Mouse (Mus musculus): ENCODE data around the gene Vegfb.

The Vegfb gene

DNA sequence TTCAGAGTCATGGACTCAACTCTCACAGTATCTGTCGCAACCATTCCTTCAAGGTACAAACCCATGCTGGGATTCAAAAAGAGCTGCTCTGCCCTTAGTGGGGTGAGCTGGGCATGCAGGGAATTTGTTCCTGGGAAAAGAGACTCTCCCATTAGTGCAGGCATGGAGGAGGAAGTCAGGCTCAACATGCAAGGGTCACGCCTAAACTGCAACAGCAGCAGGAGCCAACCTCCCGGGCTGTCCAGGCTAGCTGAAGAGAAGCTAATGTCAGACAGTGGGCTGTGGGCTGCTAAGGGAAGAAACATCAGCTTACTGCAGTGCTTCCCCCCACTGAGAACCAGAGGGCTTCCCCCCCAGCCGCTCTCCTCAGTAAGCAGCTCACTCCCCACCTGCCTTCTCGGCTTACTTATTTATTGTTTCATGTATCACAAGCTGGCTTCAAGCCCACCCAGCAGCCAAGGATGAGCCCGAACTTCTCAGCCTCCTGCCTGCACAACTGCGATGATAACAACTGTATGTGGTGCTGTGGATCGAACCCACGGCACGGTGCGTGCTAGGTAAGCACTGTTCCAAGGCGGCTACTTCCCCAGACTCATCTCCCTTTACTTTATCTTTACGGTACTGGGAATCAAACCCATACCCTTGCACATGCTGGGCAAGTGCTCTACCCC, 15.1 kb downstream of the Vegfb start:
- DNase-seq (ENCODE audit: low spot score): no peak

DNA sequence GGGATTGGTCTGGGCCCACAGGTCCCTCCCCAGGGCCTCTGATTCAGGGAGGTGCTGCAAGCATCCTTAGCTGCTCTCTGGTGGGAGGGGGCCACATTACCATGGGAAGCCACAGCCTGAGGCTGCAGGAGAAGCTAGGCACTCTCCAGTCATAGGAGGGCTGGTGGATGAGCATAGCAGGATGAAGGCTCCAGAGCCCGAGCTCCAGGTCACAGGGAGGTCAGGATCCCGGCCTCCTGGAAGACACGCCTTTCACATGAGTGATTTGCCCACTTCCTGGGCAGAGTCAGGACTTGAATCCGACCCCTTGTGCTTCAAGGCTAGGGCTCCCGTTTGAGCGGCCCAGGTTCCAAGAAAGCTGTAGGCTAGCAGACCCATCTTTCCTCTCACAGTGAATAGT, 15.8 kb downstream of the Vegfb start:
- DNase-seq (ENCODE audit: low spot score): no peak

DNA sequence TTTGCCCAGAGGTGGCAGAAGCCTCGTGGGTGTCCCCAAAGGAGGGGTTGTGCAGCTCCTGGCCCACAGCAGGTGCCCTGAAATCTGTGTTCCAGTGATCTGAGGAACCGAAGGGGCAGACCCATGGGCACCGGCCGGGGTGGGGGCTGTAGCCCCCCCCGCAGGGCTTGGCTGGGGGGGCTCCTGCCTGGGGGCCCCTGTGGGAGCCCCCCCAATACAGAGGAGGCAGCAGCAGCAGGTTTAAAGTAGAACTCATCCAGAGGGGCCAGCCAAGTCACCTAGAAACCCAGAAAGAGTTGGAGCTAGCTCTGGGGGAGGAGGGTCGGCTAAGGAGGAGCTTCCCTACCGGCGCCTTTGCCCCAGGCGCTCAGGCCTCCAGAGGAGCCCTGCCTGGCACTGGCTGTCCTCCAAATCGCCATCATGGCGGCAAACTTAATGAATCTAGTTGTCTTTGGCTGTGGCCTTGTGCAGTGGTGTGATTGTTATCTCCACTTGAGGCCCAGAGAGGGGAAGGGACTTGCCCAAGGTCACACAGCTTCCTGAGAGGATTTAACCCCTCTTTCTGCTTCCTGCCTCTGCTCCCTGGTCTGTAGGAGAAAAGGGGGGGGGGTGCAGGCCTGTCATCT, 16.9 kb downstream of the Vegfb start:
- DNase-seq (ENCODE audit: low spot score): peak; percentile 48

DNA sequence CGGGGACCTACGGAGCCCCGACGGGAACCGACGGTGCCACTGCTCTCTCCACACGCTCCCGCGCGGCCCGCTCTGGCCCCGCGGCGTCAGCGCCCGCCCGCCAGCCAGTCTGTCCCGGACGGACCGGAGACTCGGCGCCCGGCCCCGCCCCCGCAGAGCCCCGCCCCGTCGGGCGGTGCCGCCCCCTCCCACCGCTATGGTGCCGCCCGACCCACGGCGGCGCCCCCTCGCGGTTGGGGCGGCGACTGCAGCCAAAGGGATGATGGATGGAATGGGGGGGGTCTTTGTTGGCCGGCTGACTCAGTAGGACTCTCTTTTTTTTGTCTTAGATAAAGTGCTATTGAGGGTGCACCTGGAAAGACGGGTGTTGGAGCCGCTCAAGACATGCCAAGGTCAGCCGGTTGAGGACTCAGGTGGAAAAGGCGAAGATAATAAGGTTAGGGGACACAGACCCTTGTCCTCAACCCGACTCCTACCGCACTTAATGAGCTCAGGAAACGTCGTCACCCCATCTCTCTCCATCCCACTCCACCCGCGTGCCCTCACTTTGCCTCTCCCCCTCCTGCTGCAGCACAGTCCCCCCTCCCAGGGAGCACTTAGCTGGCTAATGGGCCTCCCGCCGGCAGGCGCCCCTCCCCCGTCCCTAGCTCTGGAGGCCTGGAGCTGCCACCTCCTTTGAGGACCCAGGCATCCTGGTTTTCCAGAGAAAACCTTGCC, 17.6 kb downstream of the Vegfb start:
- DNase-seq (ENCODE audit: low spot score): peak; percentile 83

DNA sequence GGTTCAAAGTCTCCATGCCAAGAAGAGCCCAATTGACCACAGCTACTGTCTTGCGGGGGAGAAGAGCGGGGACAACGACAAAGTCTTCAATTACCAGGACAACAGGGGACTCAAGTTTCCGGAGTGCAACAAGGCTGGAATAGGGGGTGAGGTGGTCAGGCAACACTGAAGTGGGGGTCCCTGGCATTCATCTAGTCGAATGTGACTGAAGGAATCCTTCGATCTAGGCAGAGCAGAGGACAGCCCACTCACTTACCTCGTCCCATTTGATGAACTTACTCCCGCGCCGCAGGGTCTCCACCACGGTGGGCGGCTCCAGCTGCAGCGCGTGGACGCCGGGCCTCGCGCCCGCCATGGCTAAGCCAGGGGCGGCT, 18.2 kb downstream of the Vegfb start:
- DNase-seq (ENCODE audit: low spot score): no peak

DNA sequence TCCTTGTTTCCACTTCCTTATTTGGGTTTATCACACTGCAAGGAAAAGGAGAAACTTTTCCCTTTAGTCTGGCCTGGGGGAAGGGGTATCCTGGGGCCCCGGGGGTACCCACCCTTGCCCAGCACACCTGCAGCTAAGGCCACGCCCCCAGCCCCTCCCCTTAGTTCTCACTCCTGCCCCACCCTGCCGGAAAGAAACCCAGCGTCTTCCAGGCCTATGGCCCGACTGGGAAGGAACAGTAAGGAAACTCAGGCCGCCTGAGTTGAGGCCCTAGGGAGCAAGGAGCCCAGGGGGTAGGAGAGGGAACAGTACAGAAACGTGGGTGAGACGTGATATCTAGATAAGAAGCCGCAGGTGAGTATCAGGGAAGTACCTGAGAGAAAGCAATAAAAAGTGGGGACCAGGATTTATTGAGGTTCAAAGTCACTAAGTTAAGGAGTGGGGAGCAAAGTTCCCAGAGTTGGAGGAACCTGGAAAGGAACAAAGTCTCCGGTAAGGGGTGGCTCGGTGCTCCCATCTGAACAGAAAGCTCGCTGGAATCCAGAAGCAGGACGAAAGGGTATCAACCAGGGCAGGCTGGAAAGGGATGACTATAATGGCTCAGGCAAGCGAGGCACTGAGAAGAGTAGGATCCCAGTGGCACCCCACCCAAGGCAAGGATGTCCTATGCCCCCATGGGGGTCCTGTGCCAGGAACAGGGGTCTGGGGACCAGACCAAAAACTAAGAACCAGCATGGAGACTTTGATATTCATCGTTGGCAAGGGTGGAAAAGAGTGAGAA, 18.8 kb downstream of the Vegfb start:
- peak; percentile 43 for DNase-seq (ENCODE audit: low spot score)

DNA sequence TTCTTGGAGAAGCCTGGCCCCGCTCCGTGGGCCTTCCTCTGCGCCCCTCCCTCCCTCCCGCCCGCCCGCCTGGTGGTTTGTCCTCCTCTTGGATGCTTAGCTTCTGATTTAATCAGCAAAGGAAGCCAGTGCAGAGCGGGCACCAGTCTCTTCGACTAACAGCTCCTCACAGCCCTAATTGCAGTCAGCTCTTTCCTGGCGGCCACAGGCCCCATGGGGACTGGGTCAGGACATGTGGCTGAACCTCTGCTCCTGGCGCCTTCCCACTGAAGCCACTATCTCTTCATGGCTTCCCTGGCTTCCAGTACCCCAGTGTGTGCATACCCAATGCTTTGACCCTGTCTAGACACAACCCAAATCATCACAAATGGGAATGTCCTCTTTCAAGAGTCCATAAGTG, 31.0 kb downstream of the Vegfb start:
- no peak for DNase-seq (ENCODE audit: low spot score)

DNA sequence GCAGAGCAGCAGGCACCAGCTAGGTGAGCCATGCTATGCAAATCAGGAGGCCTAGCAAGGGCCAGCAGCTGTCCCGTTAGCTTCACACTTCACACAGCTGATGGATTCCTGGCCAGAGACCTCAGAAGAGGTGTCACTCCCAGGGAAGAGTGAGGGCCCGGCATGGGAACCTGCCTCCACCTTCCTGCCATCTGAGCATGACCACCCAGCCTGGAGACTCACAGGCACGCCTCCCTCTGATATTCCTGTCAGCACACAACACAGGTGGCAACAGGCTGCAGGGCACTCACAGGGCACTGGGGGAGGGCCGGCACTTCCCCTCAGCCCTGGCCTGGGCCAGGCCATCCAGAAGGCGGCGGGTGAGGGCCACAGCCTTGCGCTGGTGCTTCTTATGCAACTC, 32.0 kb downstream of the Vegfb start:
- no peak for DNase-seq (ENCODE audit: low spot score)

DNA sequence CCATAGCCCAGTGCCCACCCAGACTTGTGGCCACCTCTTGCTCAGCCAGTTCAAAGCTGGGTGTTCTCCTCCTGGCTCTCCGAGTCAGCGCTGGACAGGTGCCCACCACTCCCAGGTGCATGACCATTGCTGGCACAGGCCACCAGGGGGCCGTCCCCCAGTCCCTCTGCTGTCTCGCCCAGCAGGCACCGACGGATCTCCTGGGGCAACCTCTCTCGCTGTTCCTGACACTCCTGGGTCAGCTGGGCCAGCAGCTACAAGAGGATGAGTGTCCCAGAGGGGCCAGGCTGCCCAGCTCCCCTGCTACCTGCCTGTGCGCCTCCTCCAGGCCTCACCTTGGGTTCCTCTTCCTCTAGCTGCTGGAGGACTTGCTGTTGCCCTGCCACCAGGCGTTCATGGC, 33.4 kb downstream of the Vegfb start:
- peak; percentile 69 for DNase-seq (ENCODE audit: low spot score)

DNA sequence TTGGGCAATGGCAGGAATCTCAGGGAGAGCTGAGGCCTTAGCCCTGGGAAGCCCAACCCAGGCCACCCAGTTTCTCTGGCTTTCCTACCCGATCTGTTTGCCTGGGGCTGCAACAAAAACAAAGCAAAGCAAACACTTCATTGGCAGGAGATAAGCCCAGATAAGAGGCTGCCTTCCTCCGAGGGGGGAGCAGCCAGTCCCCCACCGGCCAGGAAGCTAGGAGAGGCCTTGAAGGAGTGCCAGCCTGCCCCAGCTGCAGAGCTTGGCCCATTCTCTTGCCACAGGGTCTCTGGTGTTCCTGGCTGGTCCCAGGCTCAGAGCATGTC, 34.8 kb downstream of the Vegfb start:
- peak; percentile 84 for DNase-seq (ENCODE audit: low spot score)

DNA sequence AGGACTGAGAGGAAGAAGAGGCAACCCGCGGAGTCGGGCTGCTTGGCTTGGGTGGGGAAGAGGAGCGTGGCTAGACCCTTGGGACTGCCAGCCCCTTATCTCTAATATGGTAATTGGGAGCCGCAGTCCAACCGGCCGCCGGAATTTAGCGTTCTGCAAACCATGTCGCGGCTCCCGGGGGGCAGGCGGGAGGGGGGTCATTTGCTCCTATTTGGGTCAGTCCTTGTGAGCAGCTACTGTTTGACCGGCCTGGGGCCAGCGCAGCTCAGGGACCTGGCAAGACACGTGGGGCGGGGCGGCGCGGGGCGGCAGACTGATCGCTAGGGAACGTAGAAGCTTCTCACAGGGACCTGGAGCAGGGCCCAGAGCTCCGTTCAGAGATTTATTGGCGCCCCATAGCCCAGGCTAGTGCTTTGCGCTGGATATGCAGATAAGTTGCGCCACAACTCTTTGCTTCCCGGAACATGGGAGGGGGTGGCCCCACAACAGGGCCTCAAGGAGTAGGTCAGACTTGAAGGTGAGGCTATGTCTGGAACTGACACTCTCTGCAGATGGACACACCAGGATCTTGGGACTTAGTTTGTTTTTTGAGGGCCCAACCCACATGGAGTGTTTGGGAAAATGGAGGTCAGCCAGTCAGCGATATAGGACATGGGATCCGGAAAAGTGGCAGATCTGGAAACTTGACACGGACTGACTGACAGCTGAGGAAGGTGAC, 35.3 kb downstream of the Vegfb start:
- peak; percentile 85 for DNase-seq (ENCODE audit: low spot score)

DNA sequence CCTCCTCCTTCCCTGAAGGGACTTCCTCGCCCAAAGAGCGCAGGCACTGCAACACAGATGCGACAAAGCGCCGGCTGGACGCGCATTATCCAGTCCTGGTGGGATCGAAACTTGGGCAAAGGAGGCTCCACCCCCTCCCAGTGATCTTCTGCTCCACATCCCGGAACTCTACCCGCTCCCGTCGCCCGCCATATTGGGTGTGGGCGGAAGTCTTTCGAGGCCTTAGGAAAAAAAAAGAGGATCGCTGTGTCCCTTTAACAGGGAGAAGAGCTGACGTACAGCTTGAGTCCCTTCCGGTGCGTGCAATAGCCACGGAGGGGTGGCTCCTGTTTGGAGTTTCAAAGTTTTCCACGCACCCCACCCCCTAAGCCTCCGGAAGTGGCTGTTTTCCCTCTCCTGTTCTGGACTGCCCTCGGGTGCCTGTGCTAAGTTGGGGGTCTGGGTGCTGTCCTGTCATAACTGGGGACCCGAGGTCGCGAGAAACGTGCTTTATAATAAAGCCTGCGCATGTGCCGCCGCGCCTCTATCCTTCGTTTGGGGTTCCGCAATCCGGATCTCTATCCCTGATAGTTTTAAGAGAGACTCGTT, 36.0 kb downstream of the Vegfb start:
- peak; percentile 92 for DNase-seq (ENCODE audit: low spot score)

DNA sequence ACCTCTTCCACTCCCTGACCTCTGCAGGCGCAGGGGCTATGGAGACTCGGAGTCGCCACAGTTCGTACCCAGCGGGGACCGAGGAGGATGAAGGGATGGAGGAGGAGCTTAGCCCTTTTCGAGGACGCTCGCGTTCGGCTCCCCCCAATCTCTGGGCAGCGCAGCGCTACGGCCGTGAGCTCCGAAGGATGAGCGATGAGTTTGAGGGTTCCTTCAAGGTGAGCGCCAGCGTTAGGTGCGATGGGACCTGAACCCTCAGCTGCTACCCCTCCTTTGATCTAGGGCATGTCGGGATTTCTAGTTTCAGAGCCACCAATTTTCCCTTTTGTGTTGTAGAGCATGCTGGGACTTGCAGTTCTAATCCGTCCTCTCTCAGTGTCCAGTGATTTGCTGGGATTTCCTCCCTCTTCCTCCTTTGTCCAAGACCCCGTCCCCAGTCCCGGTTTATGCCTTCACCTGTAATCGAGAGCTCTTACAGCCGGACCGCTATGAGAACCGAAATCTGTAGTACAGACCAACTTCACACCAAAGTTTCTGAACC, 36.8 kb downstream of the Vegfb start:
- DNase-seq (ENCODE audit: low spot score): peak; percentile 63

DNA sequence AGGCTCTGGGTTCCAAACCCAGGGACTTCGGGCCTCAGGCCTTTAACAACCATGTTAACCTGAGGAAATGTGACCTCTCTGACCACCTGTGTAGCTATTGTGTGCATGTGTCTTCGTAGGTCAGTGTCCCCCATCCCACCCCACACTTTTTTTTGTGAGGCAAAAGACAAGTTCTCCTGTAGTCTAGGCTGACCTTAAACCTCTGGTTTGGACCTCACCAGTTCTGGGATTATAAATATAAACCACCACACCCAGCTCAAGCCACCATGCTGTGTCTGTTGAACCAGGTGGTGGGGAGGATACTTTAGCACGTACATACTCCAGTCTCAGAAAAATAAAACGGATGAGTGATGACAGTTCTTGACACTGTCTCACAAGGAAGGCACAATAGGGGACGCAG, 37.5 kb downstream of the Vegfb start:
- DNase-seq (ENCODE audit: low spot score): no peak

DNA sequence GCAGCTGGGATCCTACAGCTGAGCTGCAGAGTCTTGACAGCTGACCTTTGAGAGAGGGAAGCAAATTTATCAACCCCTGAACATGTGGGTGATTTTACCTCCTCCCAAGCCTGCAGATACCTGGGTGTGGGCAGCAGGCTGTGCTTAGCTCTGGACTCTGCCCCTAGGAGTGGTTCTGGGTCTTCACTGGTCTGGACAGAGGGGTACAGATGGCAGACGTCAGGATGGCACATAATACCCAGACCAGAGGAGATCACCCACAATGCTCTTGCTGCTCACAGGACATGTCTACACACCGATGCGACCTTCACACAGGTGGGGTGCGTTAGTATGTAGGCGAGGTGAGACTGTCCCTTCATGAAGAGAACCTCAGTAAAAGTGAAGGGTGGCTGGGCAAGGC, 37.9 kb downstream of the Vegfb start:
- DNase-seq (ENCODE audit: low spot score): no peak

DNA sequence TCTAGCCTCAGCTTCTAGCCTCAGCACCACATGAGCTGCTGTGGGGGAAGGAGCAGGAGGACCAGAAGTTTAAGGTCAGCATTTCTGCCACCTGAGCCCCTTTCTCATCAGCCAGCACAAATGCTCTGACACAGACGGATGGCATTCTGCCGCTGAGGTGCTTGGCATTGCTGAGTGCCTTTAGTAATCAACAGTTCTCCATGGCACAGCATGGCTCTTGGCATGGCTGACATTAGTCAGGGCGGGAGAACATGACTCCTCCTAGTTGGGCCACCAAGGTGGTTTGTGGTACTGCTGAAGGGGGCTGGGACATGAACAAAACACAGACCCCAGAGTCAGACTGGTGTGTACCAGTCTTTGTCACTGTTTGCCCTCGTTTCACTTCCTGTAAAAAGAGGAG, 39.3 kb downstream of the Vegfb start:
- DNase-seq (ENCODE audit: low spot score): no peak

DNA sequence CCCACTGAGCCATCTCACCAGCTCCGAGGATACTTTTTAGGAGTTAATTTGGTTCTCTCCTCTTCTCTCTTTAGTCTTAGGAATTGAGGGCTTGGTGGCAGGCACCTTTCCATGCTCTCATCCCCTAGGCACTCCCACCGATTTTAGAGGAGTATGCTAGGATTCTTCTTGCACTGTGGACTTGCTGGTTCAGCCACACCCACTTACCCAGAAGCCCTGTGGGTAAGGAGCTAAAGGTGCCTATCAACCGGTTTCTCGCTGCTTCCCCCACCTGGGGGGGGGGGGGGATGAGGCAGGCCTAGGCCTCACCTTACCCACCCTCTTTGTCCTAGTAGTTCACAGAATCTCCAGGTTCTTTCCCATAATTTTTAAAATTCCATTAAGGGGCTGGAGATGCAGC, 39.7 kb downstream of the Vegfb start:
- no peak for DNase-seq (ENCODE audit: low spot score)

DNA sequence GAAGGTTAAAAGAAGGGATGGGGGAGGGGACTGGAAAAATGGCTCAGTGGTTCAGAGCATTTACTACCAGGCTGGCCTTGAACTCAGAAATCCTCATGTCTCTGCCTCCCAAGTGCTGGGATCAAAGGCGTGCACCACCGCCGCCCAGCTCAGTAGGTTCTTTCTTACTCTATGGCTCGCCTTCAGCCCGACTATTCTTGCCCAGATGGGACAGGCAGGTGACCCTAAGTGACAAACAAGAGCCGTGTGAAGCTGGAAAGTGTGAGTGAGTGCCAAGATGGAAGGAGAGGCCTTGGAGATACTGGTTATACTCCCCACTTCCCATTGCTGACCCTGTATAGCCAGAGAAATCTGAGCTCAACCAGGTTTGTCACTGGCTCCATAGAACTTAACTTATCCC, 43.7 kb downstream of the Vegfb start:
- no peak for DNase-seq (ENCODE audit: low spot score)

DNA sequence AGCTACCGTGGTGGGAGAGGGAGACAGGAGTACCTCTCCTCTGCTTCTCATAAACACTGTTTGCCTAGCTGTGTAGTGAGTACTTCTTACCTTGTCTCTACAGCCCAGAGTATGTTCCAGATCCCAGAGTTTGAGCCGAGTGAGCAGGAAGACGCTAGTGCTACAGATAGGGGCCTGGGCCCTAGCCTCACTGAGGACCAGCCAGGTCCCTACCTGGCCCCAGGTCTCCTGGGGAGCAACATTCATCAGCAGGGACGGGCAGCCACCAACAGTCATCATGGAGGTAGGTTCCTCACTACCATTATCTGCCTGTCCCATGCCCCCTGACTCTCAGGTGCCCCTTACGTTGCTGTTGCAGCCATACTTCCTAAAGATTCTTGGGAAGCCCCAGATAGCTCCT, 44.7 kb downstream of the Vegfb start:
- DNase-seq (ENCODE audit: low spot score): no peak

DNA sequence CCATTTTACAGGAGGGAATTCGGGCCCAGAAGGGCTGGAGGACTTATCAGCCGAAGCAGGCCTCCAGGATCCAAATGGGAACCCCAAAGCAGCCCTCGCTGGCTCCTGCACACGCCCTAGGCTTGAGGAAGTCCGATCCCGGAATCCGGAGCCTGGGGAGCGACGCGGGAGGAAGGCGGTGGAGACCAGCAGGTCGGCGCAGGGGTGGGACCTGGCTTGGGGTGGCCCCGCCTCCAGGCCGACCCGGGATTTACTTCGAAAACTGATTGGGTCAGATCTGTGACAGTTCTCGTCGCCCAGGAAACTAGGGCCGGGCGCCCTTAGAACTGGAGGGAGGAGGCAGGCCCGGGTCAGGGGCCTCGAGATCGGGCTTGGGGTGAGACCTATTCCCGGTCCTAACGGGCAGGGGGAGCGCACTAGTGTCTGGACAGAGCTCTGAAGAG, 45.2 kb downstream of the Vegfb start, which contains the start of gene Gpr137:
TSS of gene Gpr137 (minus strand) at position 232 of the 443 bp plus-strand sequence.
- peak; percentile 95 for DNase-seq (ENCODE audit: low spot score)

Data from ovary, postnatal 36 days (tissue).